Mouse (Mus musculus): ENCODE results near the gene Ubc. TPM values are rescaled to one million over a fixed set of nuclear protein-coding genes. Genes with fewer than 3 reads are reported as not detected.

Gene Ubc
- total RNA-seq, 4 experiments from 2014 or later, result 839 to 1,234 (median 1,027) TPM

GRCm38 (mm10) chr5:125351057-125351456 lies 38.9 kb downstream of the Ubc start:
- no peak for DNase-seq (ENCODE audit: low spot score)

DNA sequence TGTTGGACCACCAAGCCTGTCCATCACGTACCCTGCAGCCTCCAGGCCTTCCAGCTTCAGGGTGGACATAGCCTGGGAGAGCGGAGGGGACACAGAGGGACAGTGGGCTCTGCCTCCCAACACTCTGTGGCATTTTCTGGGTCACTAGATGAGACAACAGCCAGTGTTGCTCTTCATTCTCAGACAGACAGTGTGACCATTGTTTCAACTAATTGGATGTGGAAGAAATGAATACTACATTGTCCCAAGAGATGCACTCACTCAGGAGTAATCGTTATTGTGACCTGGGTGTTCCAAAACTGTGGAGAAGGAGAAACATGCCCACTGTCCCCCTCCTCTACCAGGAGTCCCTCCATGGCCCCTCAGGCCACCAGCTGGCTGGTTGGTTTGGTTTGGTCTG lies 40.6 kb downstream of the Ubc start:
- no peak for DNase-seq (ENCODE audit: low spot score)

DNA sequence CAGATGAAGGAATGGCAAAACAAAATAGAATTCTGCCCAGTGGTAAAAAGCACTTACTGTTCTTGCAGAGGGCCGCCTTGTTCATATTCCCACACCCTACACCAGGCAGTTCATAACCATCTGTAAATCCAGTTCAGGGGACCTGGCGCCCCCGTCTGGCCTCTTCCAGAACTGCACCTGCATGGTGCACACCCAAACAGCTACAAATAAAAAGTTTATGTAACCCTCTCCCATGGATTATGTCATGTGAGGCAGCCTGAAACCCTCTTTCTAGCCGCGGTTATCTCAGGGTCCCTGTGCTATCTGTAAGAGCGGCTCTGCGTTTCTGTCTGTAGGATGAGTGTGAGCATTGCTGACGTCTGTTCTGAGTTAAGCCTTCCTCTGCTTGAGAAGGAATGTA lies 41.5 kb downstream of the Ubc start:
- peak; percentile 55 for DNase-seq (ENCODE audit: low spot score)

DNA sequence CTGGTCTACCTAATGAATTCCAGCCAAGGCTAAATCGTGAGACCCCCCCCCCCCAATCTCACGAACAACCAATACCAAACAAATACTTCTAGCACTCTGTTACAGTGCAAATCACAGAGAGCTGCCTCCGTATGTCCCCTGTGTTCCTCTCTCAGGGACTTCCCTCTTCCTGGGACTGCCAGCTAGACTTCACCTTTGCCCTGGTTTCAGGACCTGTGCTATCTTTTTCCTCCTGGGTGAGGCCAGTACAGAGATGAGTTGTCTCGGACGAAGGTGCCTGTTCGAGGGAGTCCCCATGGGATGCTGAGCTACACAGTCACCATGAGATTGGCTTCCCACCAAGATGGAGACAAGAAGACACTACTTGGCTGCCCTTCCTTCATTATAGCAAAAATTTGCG lies 41.9 kb downstream of the Ubc start:
- no peak for DNase-seq (ENCODE audit: low spot score)

DNA sequence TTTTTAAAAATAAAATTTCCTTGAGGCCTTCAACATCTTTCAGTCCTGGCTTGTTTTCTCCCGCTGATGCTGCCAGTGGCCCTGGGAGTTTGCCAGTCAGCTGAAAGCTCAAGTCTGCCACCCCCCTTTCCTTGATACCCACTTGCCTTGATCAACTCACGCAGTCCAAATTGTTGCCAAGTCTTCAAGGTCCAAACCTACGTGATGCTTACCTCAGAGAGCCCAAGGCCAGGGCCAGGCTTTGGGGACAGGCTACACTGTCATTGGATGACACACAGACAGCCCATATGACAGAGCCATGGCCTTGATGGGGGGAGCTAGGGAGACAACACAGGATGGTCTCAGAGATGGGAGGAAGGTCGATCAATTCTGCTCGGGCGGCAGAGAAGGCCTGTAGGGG lies 45.7 kb downstream of the Ubc start:
- no peak for DNase-seq (ENCODE audit: low spot score)

GRCm38 (mm10) chr5:125341459-125342090 lies 48.4 kb downstream of the Ubc start:
- DNase-seq (ENCODE audit: low spot score), result no peak

DNA sequence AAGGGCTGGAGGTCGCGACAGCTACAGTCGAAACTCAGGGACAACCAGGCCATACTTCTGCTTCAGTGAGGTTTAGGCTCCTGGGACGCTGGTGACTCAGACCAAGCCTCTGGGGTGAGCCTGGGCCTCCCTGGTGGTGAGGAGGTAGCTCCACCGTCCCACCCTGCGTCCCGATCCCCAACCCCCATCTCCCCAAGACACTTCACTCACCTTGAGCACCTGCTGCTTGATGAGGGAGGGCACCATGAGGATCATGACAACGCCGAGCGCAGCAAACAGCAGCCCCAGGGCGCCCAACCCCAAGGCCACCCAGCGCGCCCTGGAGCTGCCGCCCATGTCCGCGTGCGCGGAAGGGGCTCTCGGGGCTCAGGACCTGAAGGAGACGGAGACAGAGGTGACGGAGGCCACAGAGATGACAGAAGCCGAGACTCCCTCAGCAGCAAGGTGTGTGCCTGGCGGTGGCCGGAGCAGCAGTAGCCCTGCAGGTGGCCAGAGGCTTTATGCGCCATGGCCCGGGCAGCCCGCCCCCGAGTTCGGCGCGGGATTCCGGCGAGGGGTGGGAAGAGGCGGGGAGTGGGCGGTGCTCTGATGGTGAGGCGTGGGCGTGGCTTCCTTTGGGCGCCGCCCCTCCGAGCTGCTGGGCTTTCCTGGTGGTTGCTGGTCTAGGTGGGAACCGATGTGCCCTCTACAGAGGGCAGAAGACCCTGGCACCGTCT lies 49.3 kb downstream of the Ubc start, which contains the start of gene Scarb1:
TSS of gene Scarb1 (minus strand) at position 548 of the 716 bp plus-strand sequence.
- peak; percentile 85 for DNase-seq (ENCODE audit: low spot score)

DNA sequence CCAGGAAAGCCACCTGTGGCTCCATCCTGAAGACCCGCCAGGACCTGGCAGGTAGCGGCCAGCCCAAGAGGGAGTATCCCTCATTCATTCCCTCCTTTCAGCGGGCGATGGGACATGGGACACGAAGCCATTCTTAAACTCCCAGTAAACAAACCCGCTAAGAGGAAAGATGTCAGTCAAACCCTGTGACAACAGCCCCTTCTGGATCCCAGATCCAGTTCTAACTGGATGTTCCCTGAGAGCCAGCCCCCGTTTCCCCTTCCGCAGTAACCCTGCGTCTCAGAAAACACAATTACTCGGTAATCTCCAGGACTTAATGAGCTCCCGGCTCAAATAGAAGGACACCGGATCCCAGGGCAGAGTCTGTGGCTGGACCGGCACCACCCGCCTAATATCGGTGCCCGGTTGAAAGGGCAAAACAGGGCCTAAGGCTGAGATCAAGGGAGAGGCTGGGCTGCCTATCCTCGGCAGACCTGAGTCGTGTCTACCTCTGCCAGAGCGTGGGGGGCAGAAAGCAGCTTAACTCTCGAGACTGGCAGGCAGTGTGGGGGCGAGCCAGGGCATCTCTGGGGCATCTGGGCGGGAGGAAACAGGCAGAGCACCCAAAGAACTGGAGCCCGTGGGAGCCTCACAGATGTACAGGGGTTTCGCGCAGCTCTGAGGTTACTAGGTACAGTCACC lies 50.0 kb downstream of the Ubc start:
- DNase-seq (ENCODE audit: low spot score), result peak; percentile 55

DNA sequence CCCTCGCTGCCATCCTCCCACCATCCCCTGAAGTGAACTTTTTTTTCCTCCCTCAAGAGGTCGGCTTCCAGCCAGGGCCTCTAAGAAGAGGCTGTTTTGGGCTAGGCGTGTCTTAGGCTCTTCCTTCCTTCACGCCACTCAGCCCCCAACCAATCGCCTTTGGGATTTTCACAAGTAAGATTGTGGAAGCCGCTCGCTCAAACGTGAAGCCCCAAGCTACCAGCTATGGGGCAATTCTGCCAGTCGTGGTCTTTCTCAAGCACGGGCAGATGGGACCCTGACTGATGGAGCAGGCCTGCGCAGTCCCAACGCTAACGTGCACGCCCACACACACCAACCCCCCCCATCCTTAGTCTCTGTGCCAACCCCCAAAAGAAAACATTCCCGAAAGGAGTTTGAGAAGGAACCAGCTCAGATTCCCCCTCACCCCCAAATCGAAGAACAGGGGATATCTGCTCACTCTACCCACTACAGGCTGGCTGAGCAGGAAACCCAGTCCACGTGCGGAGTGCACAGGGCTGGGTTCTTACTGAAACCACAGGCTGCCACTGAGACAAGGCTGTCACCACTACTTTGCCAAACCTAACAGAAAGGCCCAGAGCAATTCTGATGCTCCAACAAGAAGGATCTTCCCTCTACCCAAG lies 50.8 kb downstream of the Ubc start:
- DNase-seq (ENCODE audit: low spot score), result peak; percentile 59

DNA sequence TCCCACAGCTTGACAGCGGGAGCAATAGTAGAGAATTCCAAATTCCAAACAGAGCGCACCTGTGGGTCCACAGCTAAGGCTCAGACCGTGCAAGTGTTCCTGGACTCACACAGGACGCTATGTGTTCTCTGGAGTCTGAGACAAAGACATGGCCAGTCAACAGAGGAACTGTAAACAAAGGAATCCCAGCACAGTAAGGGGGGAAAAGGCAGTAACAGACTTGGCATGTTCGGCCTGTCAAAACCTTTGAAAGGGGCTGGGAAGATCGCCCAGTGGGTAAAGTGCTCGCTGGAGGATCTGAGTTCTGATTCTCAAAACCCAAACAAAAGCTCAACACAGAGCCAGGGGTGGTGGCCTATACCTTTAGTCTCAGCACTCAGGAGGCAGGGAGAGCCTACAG lies 52.5 kb downstream of the Ubc start:
- DNase-seq (ENCODE audit: low spot score), result no peak

- no peak for DNase-seq (ENCODE audit: low spot score)
Observed at GRCm38 (mm10) chr5:125337012-125337411, 53.0 kb downstream of the Ubc start.

Other genes starting within 250 kb of the Ubc start
- gene Ncor2, start 211.0 kb downstream of the Ubc start, total RNA-seq (2022), result 10 to 100 TPM; 81.6 to 92.4 (median 84.5) TPM
- 10 to 100 TPM; 21.8 to 27.3 (median 25.7) TPM for gene Scarb1, start 49.1 kb downstream of the Ubc start, total RNA-seq (2022)
- not detected for gene Gm10382, start 880 bp downstream of the Ubc start, total RNA-seq (2022)
- gene Dhx37, start 43.9 kb upstream of the Ubc start, total RNA-seq (2022), result 10 to 100 TPM; 11.8 to 14.2 (median 12.6) TPM
- 10 to 100 TPM; 44.4 to 61.8 (median 45.5) TPM for gene Bri3bp, start 51.4 kb upstream of the Ubc start, total RNA-seq (2022)
- gene Aacs, start 85.6 kb upstream of the Ubc start, total RNA-seq (2022), result 1 to 10 TPM; 2.2 to 4.3 (median 3.1) TPM
- under 1 TPM in 3 of 4 experiments, not detected in 1; 0.03 to 0.31 (median 0.03) TPM for gene Tmem132b, start 141.6 kb upstream of the Ubc start, total RNA-seq (2022)

Measured in heart, adult 8-10 months (tissue).